Mouse (Mus musculus) ovary, postnatal 10 days (tissue): ENCODE results near the gene Clcn1.
A peak's percentile ranks its signal among the peaks of the same experiment; 100 is the strongest.

Experiments
- DNase-seq: peaks from one replicate; pipeline ENCODE4 v3.0.0; 2022; ENCODE audit warnings: low spot score

Gene Clcn1

GRCm38 (mm10) chr6:42286448-42286847 is at the start of gene Clcn1:
Gene Clcn1 (plus strand): TSS chr6:42286685.
- no peak for DNase-seq

GRCm38 (mm10) chr6:42237276-42237805 is 49.1 kb upstream of the Clcn1 start:
- DNase-seq = no peak

DNA sequence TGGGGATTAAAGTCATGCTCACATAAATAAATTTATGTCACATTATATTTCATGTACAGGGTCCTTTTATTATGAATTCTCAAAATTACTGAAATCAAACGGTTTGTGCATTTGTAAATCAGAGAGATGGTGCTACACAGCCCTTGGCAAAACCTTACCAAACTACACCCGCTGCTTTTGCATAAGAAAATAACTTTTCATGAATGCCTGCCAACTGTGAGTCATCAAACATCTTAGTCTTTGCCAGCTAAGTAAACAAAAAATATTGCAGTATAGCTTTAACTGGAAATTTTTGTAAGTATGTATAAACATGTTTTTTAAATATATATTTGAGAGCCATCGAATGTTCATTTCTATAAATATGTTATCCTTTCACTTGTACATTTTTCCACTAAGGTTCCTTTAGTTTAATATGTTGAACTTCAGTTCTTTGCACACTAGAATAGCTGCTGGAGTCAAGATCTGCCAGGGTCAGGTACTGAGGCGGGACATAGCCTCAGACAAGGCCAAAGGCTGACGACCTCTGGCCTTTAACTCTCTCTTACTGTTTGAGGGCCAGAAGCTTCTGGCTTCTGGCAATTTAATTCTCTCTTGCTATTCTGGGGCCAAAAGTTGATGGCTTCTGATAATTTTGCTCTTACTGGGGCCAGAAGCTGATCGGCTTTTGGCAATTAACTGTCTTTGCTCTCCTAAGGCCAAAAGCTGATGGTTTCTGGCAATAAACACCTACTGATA is 45.0 kb upstream of the Clcn1 start:
- DNase-seq = no peak

DNA sequence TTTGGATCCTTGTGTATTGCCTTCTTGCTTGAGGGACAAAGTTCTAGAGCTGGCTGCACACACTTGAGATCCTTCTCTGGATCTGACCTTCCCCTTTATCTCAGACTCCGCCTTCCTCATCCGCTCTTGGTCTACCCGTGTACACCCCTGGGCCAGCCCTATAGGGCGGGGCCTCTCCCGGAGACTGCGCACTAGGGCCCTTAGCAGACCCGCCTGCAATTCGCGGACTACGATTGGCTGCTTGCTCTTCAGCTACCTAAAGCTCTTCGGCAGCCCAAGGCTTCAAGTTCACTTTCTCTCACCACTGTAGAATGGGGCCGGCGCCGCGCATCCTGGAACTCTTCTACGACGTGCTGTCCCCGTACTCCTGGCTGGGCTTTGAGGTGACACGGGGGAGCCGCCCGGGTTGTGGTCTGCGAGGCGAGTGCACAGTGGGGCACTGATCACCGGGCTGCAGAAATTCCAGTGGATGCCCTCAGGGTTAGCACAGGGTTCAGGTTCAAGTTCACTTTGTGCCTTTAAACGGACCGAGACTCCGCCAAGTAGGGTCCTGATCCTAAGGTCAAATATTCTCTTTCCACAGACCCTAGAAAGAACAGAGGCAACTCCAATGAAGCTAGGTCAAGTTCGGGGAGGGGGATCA is 40.7 kb upstream of the Clcn1 start, which contains the start of gene Gstk1:
TSS of gene Gstk1 (plus strand) at position 225 of the 643 bp plus-strand sequence.
- peak; percentile 45 for DNase-seq

DNA sequence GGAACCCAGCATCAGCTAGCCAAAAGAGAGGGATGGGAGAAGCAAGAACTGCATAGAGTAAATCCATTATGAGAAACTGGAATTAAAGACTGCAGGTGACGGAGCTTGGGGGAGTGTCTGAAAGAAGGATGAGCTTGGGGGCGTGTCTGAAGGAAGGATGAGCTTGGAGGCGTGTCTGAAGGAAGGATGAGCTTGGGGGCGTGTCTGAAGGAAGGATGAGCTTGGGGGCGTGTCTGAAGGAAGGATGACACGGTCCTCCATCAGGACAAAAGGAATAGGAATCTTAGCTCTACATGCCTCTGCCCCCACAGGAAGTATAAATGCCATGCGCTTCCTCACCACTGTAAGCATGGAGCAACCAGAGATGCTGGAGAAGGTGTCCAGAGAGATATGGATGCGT is 39.3 kb upstream of the Clcn1 start:
- no peak for DNase-seq

GRCm38 (mm10) chr6:42247981-42248380 is 38.5 kb upstream of the Clcn1 start:
- DNase-seq = no peak

DNA sequence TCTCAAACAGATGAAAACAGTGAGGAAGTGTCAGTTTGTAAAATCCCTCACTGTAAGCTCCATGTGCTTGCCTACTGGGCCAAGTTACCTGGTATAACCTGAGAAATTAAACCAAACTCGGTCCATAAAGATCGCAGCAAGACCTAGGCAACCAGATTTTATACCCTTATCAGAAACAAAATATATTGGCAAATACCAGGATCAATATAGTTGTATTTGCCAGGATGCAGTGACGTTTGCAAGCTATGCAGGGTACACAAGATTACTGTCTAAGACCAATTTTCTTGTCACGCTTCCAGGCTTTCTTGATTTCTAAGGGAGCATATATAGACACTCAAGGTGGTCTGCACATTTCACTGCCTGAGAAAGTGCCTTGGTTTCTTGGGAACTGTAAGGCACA is 34.7 kb upstream of the Clcn1 start:
- DNase-seq = no peak

DNA sequence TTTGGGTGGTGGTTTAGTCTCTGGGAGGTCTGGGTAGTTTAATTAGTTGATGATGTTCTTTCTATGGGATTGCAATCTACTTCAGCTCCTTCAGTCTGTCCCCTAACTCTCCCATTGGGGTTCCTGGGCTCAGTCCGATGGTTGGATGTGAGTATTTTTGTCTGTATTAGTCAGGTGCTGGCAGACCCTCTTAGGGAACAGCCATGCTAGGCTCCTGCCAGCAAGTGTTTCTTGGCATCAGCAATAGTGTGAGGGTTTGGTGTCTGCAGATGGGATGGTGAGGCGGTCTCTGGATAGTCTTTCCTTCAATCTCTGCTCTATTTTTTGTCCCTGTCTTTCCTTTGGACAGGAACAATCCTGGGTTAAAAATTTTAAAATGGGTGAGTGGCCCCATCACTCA is 33.4 kb upstream of the Clcn1 start:
- DNase-seq = no peak

DNA sequence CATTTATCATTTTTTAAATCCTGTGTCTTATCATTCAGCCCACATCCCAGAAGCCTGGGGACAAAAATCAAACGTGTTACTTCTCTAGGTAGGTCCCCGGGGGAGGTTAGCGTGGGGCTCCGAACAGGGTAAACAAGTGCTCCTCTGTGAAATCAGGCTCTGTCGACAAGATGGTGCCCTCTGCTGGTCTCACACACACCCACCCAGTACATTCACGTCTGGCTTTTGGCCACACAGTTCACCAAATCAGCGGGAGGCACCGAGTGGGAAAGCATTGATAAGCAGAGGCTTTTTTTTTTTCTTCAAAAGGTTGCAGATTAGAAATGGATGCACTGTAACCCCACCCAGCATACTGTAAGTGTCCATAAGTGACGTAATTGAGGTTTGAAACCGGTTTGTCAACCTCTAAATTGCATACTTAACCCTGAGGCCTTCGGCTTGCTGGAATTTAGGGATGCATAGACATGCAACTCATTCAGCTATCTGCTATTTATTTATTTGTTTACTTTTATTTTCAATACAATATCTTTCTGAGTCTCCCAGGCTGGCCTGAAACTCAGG is 29.1 kb upstream of the Clcn1 start:
- no peak for DNase-seq

DNA sequence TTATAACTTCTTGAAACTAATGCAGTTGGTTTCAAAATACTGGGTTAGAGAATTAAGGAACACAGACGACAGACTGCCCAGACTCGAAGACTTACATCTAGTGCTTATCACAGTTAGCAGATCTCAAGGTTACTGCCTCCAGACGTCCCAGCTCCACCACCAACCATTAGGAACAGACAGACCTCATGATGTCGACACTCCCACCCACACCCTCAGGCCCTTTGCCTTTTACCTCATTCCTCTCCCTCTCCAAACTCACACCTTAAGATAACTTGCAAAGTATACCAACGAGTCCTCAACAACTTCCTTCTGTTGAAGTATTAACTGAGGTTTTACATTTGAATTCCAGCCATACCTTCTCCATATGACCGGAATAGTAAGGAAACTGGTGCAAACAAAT is 26.1 kb upstream of the Clcn1 start:
- no peak for DNase-seq

GRCm38 (mm10) chr6:42261524-42262170 is 24.8 kb upstream of the Clcn1 start, which contains the start of gene Tmem139:
Gene Tmem139 (plus strand): TSS chr6:42261970.
- DNase-seq = no peak

DNA sequence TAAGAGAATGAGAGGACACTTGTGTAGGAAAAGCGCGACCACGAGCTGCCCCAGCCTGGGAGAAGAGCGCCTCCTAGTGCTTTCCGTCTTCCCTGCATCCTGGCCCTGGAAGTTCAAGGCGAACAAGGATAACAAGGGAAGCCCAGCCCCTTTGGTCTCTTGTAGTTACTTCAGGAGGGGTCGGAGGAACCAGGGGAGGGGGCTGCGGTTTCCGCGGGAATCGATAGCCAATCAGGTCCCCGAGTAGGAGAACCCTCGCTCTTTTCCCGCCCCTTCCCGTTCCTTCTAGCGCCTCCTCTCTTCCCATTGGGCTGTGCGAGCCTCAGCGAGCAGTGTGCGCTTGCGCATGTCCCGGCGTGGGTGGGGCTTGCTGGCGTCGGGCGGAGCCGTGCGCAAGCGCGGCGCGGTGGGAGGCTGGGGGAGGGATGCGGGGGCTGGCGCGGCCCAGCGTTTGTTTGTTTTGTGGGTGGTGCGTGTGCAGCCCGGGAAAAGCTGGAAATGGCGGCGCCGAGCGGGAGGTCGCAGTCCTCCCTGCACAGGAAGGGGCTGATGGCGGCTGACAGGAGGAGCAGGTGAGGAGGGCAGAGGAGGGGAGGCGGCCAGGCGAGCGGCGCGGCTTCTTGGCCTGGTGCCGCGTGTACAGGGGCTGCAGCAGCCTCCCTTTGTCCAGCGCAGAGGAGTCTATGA is 21.7 kb upstream of the Clcn1 start, which contains the start of gene Casp2:
TSS of gene Casp2 (plus strand) at position 360 of the 687 bp plus-strand sequence.
- peak; percentile 92 for DNase-seq

- DNase-seq = no peak
Observed at GRCm38 (mm10) chr6:42265391-42266330, 20.8 kb upstream of the Clcn1 start.

GRCm38 (mm10) chr6:42270817-42271216 is 15.7 kb upstream of the Clcn1 start:
- no peak for DNase-seq

GRCm38 (mm10) chr6:42276151-42276550 is 10.3 kb upstream of the Clcn1 start:
- DNase-seq = no peak

DNA sequence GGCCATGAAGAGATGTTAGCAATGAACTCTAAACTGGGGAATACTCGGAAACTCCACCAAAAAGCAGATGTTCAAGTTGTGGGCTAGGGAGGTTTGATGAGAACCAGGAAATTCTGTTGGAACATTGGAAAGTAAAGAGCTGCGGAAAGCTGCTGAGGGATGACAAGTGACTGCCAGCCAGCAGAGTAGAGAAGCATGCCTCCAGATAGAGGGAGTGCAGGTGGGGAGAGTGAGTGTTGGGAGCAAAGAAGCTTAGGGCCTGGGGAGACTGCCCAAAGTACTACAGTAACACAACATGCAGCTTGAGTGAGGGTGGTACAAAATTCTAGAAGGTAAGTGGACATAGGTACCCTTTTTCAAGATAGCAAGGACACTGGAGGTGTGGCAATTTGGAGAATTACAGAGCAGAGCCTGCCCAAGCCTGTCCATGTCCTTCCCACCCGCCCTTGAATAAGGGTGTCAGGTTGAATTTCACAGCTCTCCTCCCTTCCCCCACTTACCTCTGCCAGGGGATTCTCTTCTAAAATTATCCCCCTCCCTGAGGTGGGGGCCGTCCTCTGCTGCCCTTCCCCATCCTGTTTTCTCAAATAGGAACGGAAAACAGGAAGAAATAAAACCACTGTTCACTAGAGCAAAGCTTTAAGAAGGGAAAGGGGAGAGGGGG is 3.5 kb upstream of the Clcn1 start:
- no peak for DNase-seq

- DNase-seq = no peak
Observed at GRCm38 (mm10) chr6:42287562-42287961, 1.1 kb downstream of the Clcn1 start.

GRCm38 (mm10) chr6:42293327-42293726 is 6.8 kb downstream of the Clcn1 start:
- no peak for DNase-seq

- no peak for DNase-seq
Observed at GRCm38 (mm10) chr6:42295549-42296094, 9.1 kb downstream of the Clcn1 start.

GRCm38 (mm10) chr6:42299362-42299761 is 12.9 kb downstream of the Clcn1 start:
- DNase-seq = no peak
